In genomic region chrX:60497750-60498149, GRCm38 (mm10) we compare ENCODE assay signal across 28 mouse cellular contexts. TPM values are rescaled to one million over a fixed set of nuclear protein-coding genes. Genes with fewer than 3 reads are reported as not detected.
A peak's percentile ranks its signal among the peaks of the same experiment; 100 is the strongest.
DNase-seq lines count a peak whose midpoint lies in the region; ATAC-seq lines count a peak whose summit lies in the region.
"Had no signal": no experiment of that assay in that cellular context is flagged by ENCODE, and none has a peak within 500 bp of the region (broad histone marks: within the 10 kb centered on the region; RNA-seq: fewer than 3 reads in every experiment).

No protein-coding gene starts in this region.

- H3K9ac ChIP-seq in forebrain, embryonic 13.5 days: no peak overlapping the region
- no peak overlapping the region for H3K9ac ChIP-seq in forebrain, embryonic 16.5 days (replicated peaks; ENCODE audit: low read depth, low read length)
- no peak overlapping the region for H3K9ac ChIP-seq in neural tube, embryonic 11.5 days (ENCODE audit: low read length)
- H3K9ac ChIP-seq: embryonic facial prominence, embryonic 13.5 days; heart, embryonic 12.5 days; heart, embryonic 15.5 days; hindbrain, embryonic 13.5 days; intestine, embryonic 15.5 days had no signal

- no peaks in the 10 kb centered on the region for H3K9me3 ChIP-seq in forebrain, embryonic 13.5 days (replicated peaks)
- H3K9me3 ChIP-seq in forebrain, embryonic 16.5 days (ENCODE audit: control insufficient read depth, low read length): no peaks in the 10 kb centered on the region
- H3K9me3 ChIP-seq in neural tube, embryonic 11.5 days (ENCODE audit: control insufficient read depth, low read length): no peaks in the 10 kb centered on the region
- H3K9me3 ChIP-seq: embryonic facial prominence, embryonic 10.5 days; embryonic facial prominence, embryonic 13.5 days; heart, embryonic 12.5 days; heart, embryonic 15.5 days; hindbrain, embryonic 10.5 days; hindbrain, embryonic 13.5 days; intestine, embryonic 15.5 days had no signal

- DNase-seq in embryo, embryonic 11 days: peak; percentile 1
- no peak for DNase-seq in embryo, embryonic 10.5 days (ENCODE audit: low spot score)
- no peak for DNase-seq in neural tube, embryonic 11.5 days (ENCODE audit: low spot score)
- no peak for DNase-seq in neural tube, embryonic 10.5 days (ENCODE audit: extremely low spot score, low spot score)
- DNase-seq: adrenal gland, adult 8-10 months; adrenal gland, postnatal 25 days; cerebellum, adult 18-20 months; cerebellum, adult 9-10 months; cerebellum, postnatal 14 days; gastrocnemius, adult 2 months; gastrocnemius, postnatal 14 days; heart, adult 11 months; heart, postnatal 10 days; heart, postnatal 36 days; kidney, adult 11 months had no signal

- H3K4me2 ChIP-seq in forebrain, embryonic 13.5 days: no peak overlapping the region
- H3K4me2 ChIP-seq in forebrain, embryonic 16.5 days (ENCODE audit: low read length): no peak overlapping the region
- H3K4me2 ChIP-seq in neural tube, embryonic 11.5 days (ENCODE audit: low read depth): no peak overlapping the region
- H3K4me2 ChIP-seq: embryonic facial prominence, embryonic 13.5 days; heart, embryonic 12.5 days; heart, embryonic 15.5 days; hindbrain, embryonic 13.5 days; intestine, embryonic 15.5 days had no signal

- ATAC-seq in forebrain, embryonic 13.5 days: peak; percentile 33; the same call in 1 of the 2 replicates
- no peak for ATAC-seq in forebrain, embryonic 16.5 days
- ATAC-seq in neural tube, embryonic 11.5 days (ENCODE audit: insufficient read depth, low FRiP score, low TSS enrichment): peak; percentile 63; the same call in 1 of the 2 replicates
- ATAC-seq: activated CD4-positive, CD25-positive, alpha-beta regulatory T cell, adult 4 months; hindbrain, embryonic 16.5 days; intestine, embryonic 15.5 days had no signal

- H3K4me1 ChIP-seq in forebrain, embryonic 13.5 days: 0 out of 2 replicates have a peak, but pooled peaks cover 3% of the 10 kb centered on the region
- H3K4me1 ChIP-seq in forebrain, embryonic 16.5 days (replicated peaks; ENCODE audit: control insufficient read depth, insufficient read depth, low read length): no peaks in the 10 kb centered on the region
- no peaks in the 10 kb centered on the region for H3K4me1 ChIP-seq in neural tube, embryonic 11.5 days (ENCODE audit: control insufficient read depth, insufficient read depth, low read length)
- H3K4me1 ChIP-seq: embryonic facial prominence, embryonic 10.5 days; embryonic facial prominence, embryonic 13.5 days; heart, embryonic 12.5 days; heart, embryonic 15.5 days; hindbrain, embryonic 13.5 days; intestine, embryonic 15.5 days had no signal

- no peak overlapping the region for H3K27ac ChIP-seq in forebrain, embryonic 13.5 days
- H3K27ac ChIP-seq in forebrain, embryonic 16.5 days (ENCODE audit: low read length): no peak overlapping the region
- no peak overlapping the region for H3K27ac ChIP-seq in neural tube, embryonic 11.5 days (ENCODE audit: low read depth, low read length)
- H3K27ac ChIP-seq: embryonic facial prominence, embryonic 10.5 days; embryonic facial prominence, embryonic 13.5 days; gastrocnemius, adult 2 months; heart, embryonic 15.5 days; hindbrain, embryonic 10.5 days; hindbrain, embryonic 13.5 days; intestine, embryonic 15.5 days had no signal

- H3K27me3 ChIP-seq in forebrain, embryonic 13.5 days: no peaks in the 10 kb centered on the region
- H3K27me3 ChIP-seq in forebrain, embryonic 16.5 days (replicated peaks; ENCODE audit: control insufficient read depth, insufficient read depth, low read length): no peaks in the 10 kb centered on the region
- H3K27me3 ChIP-seq in neural tube, embryonic 11.5 days (ENCODE audit: control insufficient read depth, insufficient read depth, low read length): no peaks in the 10 kb centered on the region
- H3K27me3 ChIP-seq: embryonic facial prominence, embryonic 13.5 days; heart, embryonic 12.5 days; heart, embryonic 15.5 days; hindbrain, embryonic 13.5 days; intestine, embryonic 15.5 days had no signal

- no peak overlapping the region for H3K4me3 ChIP-seq in forebrain, embryonic 13.5 days
- no peak overlapping the region for H3K4me3 ChIP-seq in forebrain, embryonic 16.5 days (replicated peaks; ENCODE audit: low read length)
- H3K4me3 ChIP-seq in neural tube, embryonic 11.5 days (ENCODE audit: low read depth, low read length): no peak overlapping the region
- H3K4me3 ChIP-seq: embryonic facial prominence, embryonic 10.5 days; embryonic facial prominence, embryonic 13.5 days; erythroblast, embryonic 14.5 days; gastrocnemius, adult 2 months; heart, embryonic 12.5 days; heart, embryonic 15.5 days; hindbrain, embryonic 10.5 days; hindbrain, embryonic 13.5 days; intestine, embryonic 15.5 days had no signal

- WGBS in forebrain, embryonic 13.5 days: 19% methylated on average over 1 of the region's 1 CpGs
- WGBS in forebrain, embryonic 16.5 days: 43% methylated on average over 1 of the region's 1 CpGs
- WGBS in neural tube, embryonic 11.5 days: 42% methylated on average over 1 of the region's 1 CpGs

- no peaks in the 10 kb centered on the region for H3K36me3 ChIP-seq in forebrain, embryonic 13.5 days (ENCODE audit: poor library complexity, severe bottlenecking)
- no peaks in the 10 kb centered on the region for H3K36me3 ChIP-seq in forebrain, embryonic 16.5 days (ENCODE audit: control insufficient read depth, insufficient read depth)
- no peaks in the 10 kb centered on the region for H3K36me3 ChIP-seq in neural tube, embryonic 11.5 days (ENCODE audit: control insufficient read depth, insufficient read depth, low read length)
- H3K36me3 ChIP-seq: embryonic facial prominence, embryonic 10.5 days; embryonic facial prominence, embryonic 13.5 days; heart, embryonic 12.5 days; heart, embryonic 15.5 days; hindbrain, embryonic 10.5 days; hindbrain, embryonic 13.5 days; intestine, embryonic 15.5 days had no signal

RNA-seq across cellular contexts. Expression of gene Gm7073, which starts 41.3 kb away (rescaled TPM):
- not detected in 2 replicates for polyA plus RNA-seq in forebrain, embryonic 13.5 days (2015; fragmentation: Nextera tagmentation; extraction: Ambion mirVana)
- not detected in 2 replicates for polyA plus RNA-seq in forebrain, embryonic 16.5 days (2015; fragmentation: Nextera tagmentation; extraction: Ambion mirVana)
- polyA plus RNA-seq in neural tube, embryonic 11.5 days (2014; fragmentation: Nextera tagmentation; extraction: Ambion mirVana): not detected in 2 replicates
- polyA plus RNA-seq: activated CD4-positive, CD25-positive, alpha-beta regulatory T cell, adult 4 months; embryonic facial prominence, embryonic 10.5 days; embryonic facial prominence, embryonic 13.5 days; erythroblast, embryonic 14.5 days; frontal cortex, adult 2 months; heart, embryonic 12.5 days; heart, embryonic 15.5 days; hindbrain, embryonic 10.5 days; hindbrain, embryonic 13.5 days; hindbrain, embryonic 16.5 days; intestine, embryonic 15.5 days had no signal
